Mouse (Mus musculus) E14TG2a.4 (cell line): ENCODE measurements around the gene Zfp827.

Source experiments
- CTCF ChIP-seq: conservative IDR thresholded peaks from 2 replicates; pipeline ENCODE4 v1.5.1; 2014; ENCODE audit warnings: low read length
- POU5F1 ChIP-seq: IDR thresholded peaks from 2 replicates; pipeline ENCODE4 v1.6.1; 2014; ENCODE audit warnings: low read length, borderline replicate concordance

- TF ChIP-seq CTCF (no peak), POU5F1 (no peak)
Observed at GRCm38 (mm10) chr8:79157366-79157765, 129.1 kb downstream of the Zfp827 start.
